Mouse (Mus musculus): Measurements from ENCODE around the gene Hnrnpab. TPM values are rescaled to one million over a fixed set of nuclear protein-coding genes. Genes with fewer than 3 reads are reported as not detected.

Gene Hnrnpab
- total and polyA plus RNA-seq, 3 experiments: 184 to 1,104 (median 894) TPM

- peak; percentile 92; the same call in 1 of the 2 replicates for TF ChIP-seq ZMIZ1 (IDR thresholded peaks at IDR 0.05; ENCODE audit: low read depth, low read length)
Observed at GRCm38 (mm10) chr11:51615601-51616000, 9.0 kb upstream of the Hnrnpab start (continued).

DNA sequence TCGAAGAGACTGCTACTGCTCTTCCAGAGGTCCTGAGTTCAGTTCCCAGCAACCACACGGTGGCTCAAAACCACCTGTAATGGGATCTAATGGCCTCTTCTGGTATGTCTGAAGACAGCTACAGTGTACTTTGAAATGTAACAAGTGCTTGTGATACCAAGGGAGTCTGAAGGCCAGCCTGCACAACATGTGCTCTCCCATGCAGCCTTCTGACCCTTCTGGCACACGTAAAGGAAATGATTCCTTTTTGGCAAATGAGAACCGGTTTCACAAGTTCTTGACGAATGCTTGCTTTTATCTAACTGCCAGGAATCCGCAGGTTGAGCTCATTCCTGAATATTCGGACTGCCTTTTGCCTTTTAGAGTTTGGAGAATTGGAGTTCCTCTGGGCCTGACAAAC is 8.5 kb upstream of the Hnrnpab start:
- no peaks in the 10 kb centered on the region for H3K9me3 ChIP-seq (replicated peaks; ENCODE audit: insufficient read depth, low read length)
- H3K4me1 ChIP-seq (ENCODE audit: control insufficient read depth in 1 of 2, insufficient read depth in 2 of 2, low read length in 2 of 2): peaks cover 5 to 25% of the 10 kb centered on the region in 2 experiments
- H3K27ac ChIP-seq (ENCODE audit: control insufficient read depth, low read depth, low read length): peak overlapping the region; percentile 83
- H3K79me2 ChIP-seq (ENCODE audit: control insufficient read depth, insufficient read depth, low read length, poor library complexity): peaks cover 8% of the 10 kb centered on the region
- H3K36me3 ChIP-seq (ENCODE audit: control insufficient read depth in 1 of 2, insufficient read depth in 2 of 2, low read length in 2 of 2): peaks cover 0 to 10% of the 10 kb centered on the region in 2 experiments; a peak in 2 of 4 replicates
- TF ChIP-seq MYC (IDR thresholded peaks at IDR 0.05; ENCODE audit: low read depth, low read length) (peak; percentile 68), EP300 (IDR thresholded peaks at IDR 0.05; ENCODE audit: low read depth in 1 of 2, low read length in 2 of 2) (0 out of 4 replicates have a peak, but pooled peaks of 1 of the 2 experiments have one; percentile 17), SMC3 (IDR thresholded peaks at IDR 0.05; ENCODE audit: low read depth, low read length) (no peak), MAX (IDR thresholded peaks at IDR 0.05; ENCODE audit: low read length) (peak; percentile 56), USF2 (IDR thresholded peaks at IDR 0.05; ENCODE audit: borderline replicate concordance in 1 of 2, insufficient read depth in 1 of 2, low read depth in 1 of 2, low read length in 2 of 2) (no peak), JUND (IDR thresholded peaks at IDR 0.05; ENCODE audit: low read depth, low read length) (0 out of 2 replicates have a peak, but pooled peaks have one; percentile 13)
- DNase-seq (ENCODE audit: low read depth, low spot score): peak; percentile 69
- H3K9ac ChIP-seq (ENCODE audit: control insufficient read depth, low read depth, low read length, poor library complexity, severe bottlenecking): peak overlapping the region; percentile 81
- H3K27me3 ChIP-seq (ENCODE audit: control insufficient read depth in 1 of 2, insufficient read depth in 2 of 2, low read length in 2 of 2): no peaks in the 10 kb centered on the region
- H3K4me3 ChIP-seq (ENCODE audit: control insufficient read depth in 1 of 2, insufficient read depth in 1 of 2, low read depth in 2 of 2, low read length in 2 of 2): peak overlapping the region; percentile 71 to 75

DNA sequence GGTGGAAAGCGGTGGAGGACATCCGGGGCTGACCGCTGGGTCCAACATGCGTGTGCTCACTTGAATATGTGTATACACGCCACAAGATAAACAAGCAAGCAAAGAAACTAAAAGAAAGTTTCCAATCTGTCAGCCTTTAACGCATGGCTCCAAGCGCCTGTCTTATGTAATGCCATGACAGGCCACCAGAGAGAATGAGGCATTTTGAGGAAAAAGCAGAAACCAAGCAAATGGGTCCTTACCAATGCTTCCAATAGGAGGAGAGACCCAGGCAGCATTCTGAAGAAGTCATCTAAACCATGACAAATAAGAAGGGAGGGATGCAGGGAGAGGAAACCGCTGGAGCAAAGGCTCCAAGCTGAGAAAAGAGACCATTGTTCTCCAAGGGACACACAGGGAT is 7.6 kb upstream of the Hnrnpab start:
- DNase-seq (ENCODE audit: low read depth, low spot score): peak; percentile 59
- Histone ChIP-seq H3K27ac (ENCODE audit: control insufficient read depth, low read depth, low read length) (no peak overlapping the region), H3K36me3 (ENCODE audit: control insufficient read depth in 1 of 2, insufficient read depth in 2 of 2, low read length in 2 of 2) (peaks cover 0 to 11% of the 10 kb centered on the region in 2 experiments; a peak in 2 of 4 replicates), H3K27me3 (ENCODE audit: control insufficient read depth in 1 of 2, insufficient read depth in 2 of 2, low read length in 2 of 2) (no peaks in the 10 kb centered on the region), H3K79me2 (ENCODE audit: control insufficient read depth, insufficient read depth, low read length, poor library complexity) (peaks cover 3% of the 10 kb centered on the region; the same call in 1 of the 2 replicates), H3K4me1 (ENCODE audit: control insufficient read depth in 1 of 2, insufficient read depth in 2 of 2, low read length in 2 of 2) (peaks cover 5 to 28% of the 10 kb centered on the region in 2 experiments), H3K9me3 (replicated peaks; ENCODE audit: insufficient read depth, low read length) (no peaks in the 10 kb centered on the region), H3K9ac (ENCODE audit: control insufficient read depth, low read depth, low read length, poor library complexity, severe bottlenecking) (no peak overlapping the region), H3K4me3 (ENCODE audit: control insufficient read depth in 1 of 2, insufficient read depth in 1 of 2, low read depth in 2 of 2, low read length in 2 of 2) (no peak overlapping the region)
- TF ChIP-seq RCOR1 (IDR thresholded peaks at IDR 0.05; ENCODE audit: low read depth, low read length): no peak
- TF ChIP-seq CTCF (IDR thresholded peaks at IDR 0.05 in 2 of 3, conservative IDR thresholded peaks at IDR 0.05 in 1 of 3; ENCODE audit: control insufficient read depth in 1 of 3, insufficient read depth in 1 of 3, low read depth in 2 of 3, low read length in 3 of 3, poor library complexity in 1 of 3, severe bottlenecking in 1 of 3): peak in 1 of 3 experiments; percentile 10; a peak in 1 of 6 replicates
- TF ChIP-seq JUND (IDR thresholded peaks at IDR 0.05; ENCODE audit: low read depth, low read length): no peak
- TF ChIP-seq POLR2A (IDR thresholded peaks at IDR 0.05; ENCODE audit: control insufficient read depth in 1 of 2, insufficient read depth in 1 of 2, low read depth in 1 of 2, low read length in 2 of 2, poor library complexity in 1 of 2): no peak
- no peak for TF ChIP-seq POLR2AphosphoS5 (IDR thresholded peaks at IDR 0.05; ENCODE audit: borderline replicate concordance, low read depth, low read length)
- no peak for TF ChIP-seq MYC (IDR thresholded peaks at IDR 0.05; ENCODE audit: low read depth, low read length)
- TF ChIP-seq SIN3A (IDR thresholded peaks at IDR 0.05; ENCODE audit: low read length): no peak

All from MEL (cell line).